Mouse (Mus musculus): ENCODE data around the gene Rae1. TPM values are rescaled to one million over a fixed set of nuclear protein-coding genes. Genes with fewer than 3 reads are reported as not detected.

Rae1 gene
- total RNA-seq, 1 experiment: 120 TPM

GRCm38 (mm10) chr2:172958579-172958978, 41.3 kb upstream of the Rae1 start:
- H3K4me1 ChIP-seq (ENCODE audit: control insufficient read depth in 2 of 2, insufficient read depth in 2 of 2, low read length in 2 of 2, poor library complexity in 1 of 2): peaks cover 0 to 2% of the 10 kb centered on the region in 2 experiments; a peak in 1 of 4 replicates
- TF ChIP-seq ZNF384 (IDR thresholded peaks at IDR 0.05; ENCODE audit: low read depth, low read length) (no peak), HCFC1 (IDR thresholded peaks at IDR 0.05; ENCODE audit: borderline replicate concordance, insufficient read depth, low read length) (no peak), ZC3H11A (IDR thresholded peaks at IDR 0.05; ENCODE audit: borderline replicate concordance, low read depth, low read length) (no peak), MAFK (IDR thresholded peaks at IDR 0.05; ENCODE audit: insufficient read depth, low read depth, low read length) (no peak), CHD2 (IDR thresholded peaks at IDR 0.05; ENCODE audit: low read depth, low read length) (no peak)
- no peak overlapping the region for H3K9ac ChIP-seq (ENCODE audit: insufficient read depth, low read depth, low read length, poor library complexity, severe bottlenecking)
- no peaks in the 10 kb centered on the region for H3K36me3 ChIP-seq (ENCODE audit: control insufficient read depth, insufficient read depth, low read length, poor library complexity, severe bottlenecking)
- no peak for DNase-seq (ENCODE audit: low read depth, low spot score)
- no peak overlapping the region for H3K4me3 ChIP-seq (ENCODE audit: insufficient read depth in 1 of 2, low read depth in 1 of 2, low read length in 2 of 2, poor library complexity in 1 of 2, severe bottlenecking in 1 of 2)
- in situ Hi-C loops (cut with MboI; ENCODE audit: low sequenced_read_pairs in 2 of 2, unreplicated experiment in 2 of 2): no loop called here
- H3K9me3 ChIP-seq (ENCODE audit: control insufficient read depth, insufficient read depth, low read depth, low read length): no peaks in the 10 kb centered on the region
- H3K27ac ChIP-seq (ENCODE audit: insufficient read depth, low read depth, low read length, poor library complexity, severe bottlenecking): no peak overlapping the region

- in situ Hi-C loops (cut with MboI; ENCODE audit: low sequenced_read_pairs in 2 of 2, unreplicated experiment in 2 of 2): no loop called here
- H3K9ac ChIP-seq (ENCODE audit: insufficient read depth, low read depth, low read length, poor library complexity, severe bottlenecking): no peak overlapping the region
- TF ChIP-seq ZNF384 (IDR thresholded peaks at IDR 0.05; ENCODE audit: low read depth, low read length): no peak
- H3K4me1 ChIP-seq (ENCODE audit: control insufficient read depth in 2 of 2, insufficient read depth in 2 of 2, low read length in 2 of 2, poor library complexity in 1 of 2): peaks cover 0 to 2% of the 10 kb centered on the region in 2 experiments; a peak in 1 of 4 replicates
- no peak overlapping the region for H3K4me3 ChIP-seq (ENCODE audit: insufficient read depth in 1 of 2, low read depth in 1 of 2, low read length in 2 of 2, poor library complexity in 1 of 2, severe bottlenecking in 1 of 2)
- no peaks in the 10 kb centered on the region for H3K9me3 ChIP-seq (ENCODE audit: control insufficient read depth, insufficient read depth, low read depth, low read length)
- DNase-seq (ENCODE audit: low read depth, low spot score): no peak
- H3K36me3 ChIP-seq (ENCODE audit: control insufficient read depth, insufficient read depth, low read length, poor library complexity, severe bottlenecking): no peaks in the 10 kb centered on the region
- no peak overlapping the region for H3K27ac ChIP-seq (ENCODE audit: insufficient read depth, low read depth, low read length, poor library complexity, severe bottlenecking)
These were observed 40.7 kb upstream of the Rae1 start for GRCm38 (mm10) chr2:172959006-172959768.

- TF ChIP-seq HCFC1 (IDR thresholded peaks at IDR 0.05; ENCODE audit: borderline replicate concordance, insufficient read depth, low read length): no peak
- no peak for TF ChIP-seq ZC3H11A (IDR thresholded peaks at IDR 0.05; ENCODE audit: borderline replicate concordance, low read depth, low read length)
- no peak for TF ChIP-seq MAFK (IDR thresholded peaks at IDR 0.05; ENCODE audit: insufficient read depth, low read depth, low read length)
- TF ChIP-seq ZNF384 (IDR thresholded peaks at IDR 0.05; ENCODE audit: low read depth, low read length): no peak
- TF ChIP-seq CHD2 (IDR thresholded peaks at IDR 0.05; ENCODE audit: low read depth, low read length): no peak
- H3K9ac ChIP-seq (ENCODE audit: insufficient read depth, low read depth, low read length, poor library complexity, severe bottlenecking): no peak overlapping the region
- no peak for DNase-seq (ENCODE audit: low read depth, low spot score)
These were observed 39.6 kb upstream of the Rae1 start for GRCm38 (mm10) chr2:172960350-172960749.

GRCm38 (mm10) chr2:172961211-172961610, 38.7 kb upstream of the Rae1 start:
- H3K9ac ChIP-seq (ENCODE audit: insufficient read depth, low read depth, low read length, poor library complexity, severe bottlenecking): no peak overlapping the region
- H3K9me3 ChIP-seq (ENCODE audit: control insufficient read depth, insufficient read depth, low read depth, low read length): no peaks in the 10 kb centered on the region
- H3K27ac ChIP-seq (ENCODE audit: insufficient read depth, low read depth, low read length, poor library complexity, severe bottlenecking): no peak overlapping the region
- H3K4me3 ChIP-seq (ENCODE audit: insufficient read depth in 1 of 2, low read depth in 1 of 2, low read length in 2 of 2, poor library complexity in 1 of 2, severe bottlenecking in 1 of 2): no peak overlapping the region
- peaks cover 0 to 2% of the 10 kb centered on the region in 2 experiments; a peak in 1 of 4 replicates for H3K4me1 ChIP-seq (ENCODE audit: control insufficient read depth in 2 of 2, insufficient read depth in 2 of 2, low read length in 2 of 2, poor library complexity in 1 of 2)
- no peak for DNase-seq (ENCODE audit: low read depth, low spot score)
- in situ Hi-C loops (cut with MboI; ENCODE audit: low sequenced_read_pairs in 2 of 2, unreplicated experiment in 2 of 2): no loop called here
- TF ChIP-seq HCFC1 (IDR thresholded peaks at IDR 0.05; ENCODE audit: borderline replicate concordance, insufficient read depth, low read length) (no peak), ZNF384 (IDR thresholded peaks at IDR 0.05; ENCODE audit: low read depth, low read length) (no peak), CHD2 (IDR thresholded peaks at IDR 0.05; ENCODE audit: low read depth, low read length) (no peak), ZC3H11A (IDR thresholded peaks at IDR 0.05; ENCODE audit: borderline replicate concordance, low read depth, low read length) (no peak), MAFK (IDR thresholded peaks at IDR 0.05; ENCODE audit: insufficient read depth, low read depth, low read length) (no peak)
- H3K36me3 ChIP-seq (ENCODE audit: control insufficient read depth, insufficient read depth, low read length, poor library complexity, severe bottlenecking): no peaks in the 10 kb centered on the region

More at GRCm38 (mm10) chr2:172960350-172960749, 39.6 kb upstream of the Rae1 start:
- no peak overlapping the region for H3K27ac ChIP-seq (ENCODE audit: insufficient read depth, low read depth, low read length, poor library complexity, severe bottlenecking)
- H3K36me3 ChIP-seq (ENCODE audit: control insufficient read depth, insufficient read depth, low read length, poor library complexity, severe bottlenecking): no peaks in the 10 kb centered on the region
- in situ Hi-C loops (cut with MboI; ENCODE audit: low sequenced_read_pairs in 2 of 2, unreplicated experiment in 2 of 2): no loop called here
- H3K4me3 ChIP-seq (ENCODE audit: insufficient read depth in 1 of 2, low read depth in 1 of 2, low read length in 2 of 2, poor library complexity in 1 of 2, severe bottlenecking in 1 of 2): no peak overlapping the region
- no peaks in the 10 kb centered on the region for H3K9me3 ChIP-seq (ENCODE audit: control insufficient read depth, insufficient read depth, low read depth, low read length)
- H3K4me1 ChIP-seq (ENCODE audit: control insufficient read depth in 2 of 2, insufficient read depth in 2 of 2, low read length in 2 of 2, poor library complexity in 1 of 2): peaks cover 0 to 2% of the 10 kb centered on the region in 2 experiments; a peak in 1 of 4 replicates
